ENCODE assay signal across 10 mouse cellular contexts in genomic region chr9:58369644-58370043, GRCm38 (mm10). TPM values are rescaled to one million over a fixed set of nuclear protein-coding genes. Genes with fewer than 3 reads are reported as not detected.
DNase-seq lines count a peak whose midpoint lies in the region; ATAC-seq and TF ChIP-seq lines count a peak whose summit lies in the region.
"Had no signal": no experiment of that assay in that cellular context is flagged by ENCODE, and none has a peak within 500 bp of the region (broad histone marks: within the 10 kb centered on the region; RNA-seq: fewer than 3 reads in every experiment).

No protein-coding gene starts in this region.

- H3K4me3 ChIP-seq in forebrain, postnatal 0 days (ENCODE audit: low read depth, low read length) = no peak overlapping the region
- no peak overlapping the region for H3K4me3 ChIP-seq in forebrain, embryonic 13.5 days
- H3K4me3 ChIP-seq in midbrain, embryonic 14.5 days (replicated peaks; ENCODE audit: low read depth, low read length) = no peak overlapping the region
- H3K4me3 ChIP-seq in midbrain, embryonic 13.5 days (replicated peaks) = no peak overlapping the region
- no peak overlapping the region for H3K4me3 ChIP-seq in heart, postnatal 0 days (ENCODE audit: low read depth, low read length)

- no peaks in the 10 kb centered on the region for H3K27me3 ChIP-seq in forebrain, postnatal 0 days (ENCODE audit: insufficient read depth, low read length)
- H3K27me3 ChIP-seq in forebrain, embryonic 13.5 days = no peaks in the 10 kb centered on the region
- H3K27me3 ChIP-seq in midbrain, embryonic 14.5 days (ENCODE audit: control insufficient read depth, insufficient read depth, low read length) = no peaks in the 10 kb centered on the region
- no peaks in the 10 kb centered on the region for H3K27me3 ChIP-seq in midbrain, embryonic 13.5 days
- no peaks in the 10 kb centered on the region for H3K27me3 ChIP-seq in heart, postnatal 0 days (ENCODE audit: control insufficient read depth, insufficient read depth, low read length)

- H3K36me3 ChIP-seq in forebrain, postnatal 0 days (ENCODE audit: insufficient read depth) = no peaks in the 10 kb centered on the region
- H3K36me3 ChIP-seq in forebrain, embryonic 13.5 days (ENCODE audit: poor library complexity, severe bottlenecking) = no peaks in the 10 kb centered on the region
- no peaks in the 10 kb centered on the region for H3K36me3 ChIP-seq in midbrain, embryonic 14.5 days (ENCODE audit: control insufficient read depth, insufficient read depth, low read length)
- no peaks in the 10 kb centered on the region for H3K36me3 ChIP-seq in midbrain, embryonic 13.5 days
- no peaks in the 10 kb centered on the region for H3K36me3 ChIP-seq in heart, postnatal 0 days (replicated peaks; ENCODE audit: control insufficient read depth, insufficient read depth, low read length)

- WGBS in forebrain, postnatal 0 days = 47% methylated on average over 6 of the region's 6 CpGs
- WGBS in forebrain, embryonic 13.5 days = 49% methylated on average over 6 of the region's 6 CpGs
- WGBS in midbrain, embryonic 14.5 days = 55% methylated on average over 6 of the region's 6 CpGs
- 54% methylated on average over 6 of the region's 6 CpGs for whole genome bisulfite sequencing in midbrain, embryonic 13.5 days
- 35% methylated on average over 6 of the region's 6 CpGs for WGBS in heart, postnatal 0 days

- no peak for TF ChIP-seq EP300 in heart, postnatal 0 days (IDR thresholded peaks at IDR 0.05; ENCODE audit: low read depth)

- DNase-seq in forebrain, postnatal 0 days = peak; percentile 53
- peak; percentile 56 for DNase-seq in midbrain, embryonic 14.5 days
- DNase-seq in adrenal gland, postnatal 10 days = peak; percentile 44
- peak; percentile 27 for DNase-seq in heart, postnatal 0 days (ENCODE audit: low spot score)
- peak; percentile 58 for DNase-seq in lung, postnatal 14 days

- ATAC-seq in forebrain, postnatal 0 days = no peak
- ATAC-seq in forebrain, embryonic 13.5 days = no peak
- no peak for ATAC-seq in midbrain, embryonic 14.5 days (ENCODE audit: low FRiP score, low TSS enrichment)
- ATAC-seq in midbrain, embryonic 13.5 days = no peak
- ATAC-seq in heart, postnatal 0 days (ENCODE audit: insufficient read depth, low read depth) = no peak
- no peak for ATAC-seq in megakaryocyte, adult 5-6 weeks (ENCODE audit: poor library complexity, severe bottlenecking)

- no peak overlapping the region for H3K9ac ChIP-seq in forebrain, postnatal 0 days
- no peak overlapping the region for H3K9ac ChIP-seq in forebrain, embryonic 13.5 days
- no peak overlapping the region for H3K9ac ChIP-seq in midbrain, embryonic 14.5 days (replicated peaks; ENCODE audit: low read length)
- no peak overlapping the region for H3K9ac ChIP-seq in midbrain, embryonic 13.5 days (replicated peaks)
- no peak overlapping the region for H3K9ac ChIP-seq in heart, postnatal 0 days (replicated peaks; ENCODE audit: low read depth, low read length)

- no peak overlapping the region for H3K27ac ChIP-seq in forebrain, postnatal 0 days (ENCODE audit: low read depth, low read length)
- H3K27ac ChIP-seq in forebrain, embryonic 13.5 days = no peak overlapping the region
- no peak overlapping the region for H3K27ac ChIP-seq in midbrain, embryonic 14.5 days (replicated peaks; ENCODE audit: low read depth, low read length)
- H3K27ac ChIP-seq in midbrain, embryonic 13.5 days = no peak overlapping the region
- H3K27ac ChIP-seq in heart, postnatal 0 days (ENCODE audit: low read depth) = no peak overlapping the region

- peak; percentile 66 for TF ChIP-seq CTCF in forebrain, postnatal 0 days (IDR thresholded peaks at IDR 0.05; ENCODE audit: low read depth)
- peak; percentile 65 for TF ChIP-seq CTCF in heart, postnatal 0 days (IDR thresholded peaks at IDR 0.05; ENCODE audit: low read depth)

- no peaks in the 10 kb centered on the region for H3K9me3 ChIP-seq in forebrain, postnatal 0 days (ENCODE audit: low read length)
- no peaks in the 10 kb centered on the region for H3K9me3 ChIP-seq in forebrain, embryonic 13.5 days (replicated peaks)
- no peaks in the 10 kb centered on the region for H3K9me3 ChIP-seq in midbrain, embryonic 14.5 days (ENCODE audit: control insufficient read depth, low read length)
- no peaks in the 10 kb centered on the region for H3K9me3 ChIP-seq in midbrain, embryonic 13.5 days
- no peaks in the 10 kb centered on the region for H3K9me3 ChIP-seq in heart, postnatal 0 days (replicated peaks; ENCODE audit: control insufficient read depth, low read length)

- no peak overlapping the region for H3K4me2 ChIP-seq in forebrain, postnatal 0 days (ENCODE audit: low read depth)
- no peak overlapping the region for H3K4me2 ChIP-seq in forebrain, embryonic 13.5 days
- H3K4me2 ChIP-seq in midbrain, embryonic 14.5 days (ENCODE audit: low read length) = no peak overlapping the region
- H3K4me2 ChIP-seq in midbrain, embryonic 13.5 days (replicated peaks) = no peak overlapping the region
- H3K4me2 ChIP-seq in heart, postnatal 0 days (ENCODE audit: low read depth, low read length) = no peak overlapping the region

- H3K4me1 ChIP-seq in forebrain, postnatal 0 days (ENCODE audit: insufficient read depth) = peaks cover 11% of the 10 kb centered on the region
- peaks cover 13% of the 10 kb centered on the region; the same call in 1 of the 2 replicates for H3K4me1 ChIP-seq in forebrain, embryonic 13.5 days
- 0 out of 2 replicates have a peak, but pooled peaks cover 3% of the 10 kb centered on the region for H3K4me1 ChIP-seq in midbrain, embryonic 14.5 days (ENCODE audit: control insufficient read depth, insufficient read depth, low read length)
- peaks cover 6% of the 10 kb centered on the region for H3K4me1 ChIP-seq in midbrain, embryonic 13.5 days (replicated peaks)
- no peaks in the 10 kb centered on the region for H3K4me1 ChIP-seq in heart, postnatal 0 days (ENCODE audit: control insufficient read depth, insufficient read depth)

RNA-seq across cellular contexts. Expression of gene Tbc1d21, which starts 0.6 kb away (rescaled TPM):
- not detected in 2 replicates for total RNA-seq in forebrain, postnatal 0 days (2014; rRNA removed)
- not detected in 2 replicates for polyA plus RNA-seq in forebrain, postnatal 0 days (2015; fragmentation: Nextera tagmentation; extraction: Ambion mirVana)
- polyA plus RNA-seq in forebrain, embryonic 13.5 days (2015; fragmentation: Nextera tagmentation; extraction: Ambion mirVana) = not detected in 2 replicates
- polyA plus RNA-seq in midbrain, embryonic 14.5 days (2014; fragmentation: Nextera tagmentation; extraction: Ambion mirVana) = not detected in 2 replicates
- polyA plus RNA-seq in midbrain, embryonic 13.5 days (2015; fragmentation: Nextera tagmentation; extraction: Ambion mirVana) = not detected in 2 replicates
- not detected for total RNA-seq in adrenal gland, postnatal 10 days (2021)
- total RNA-seq in heart, postnatal 0 days (2014; rRNA removed; ENCODE audit: low replicate concordance) = not detected in 2 replicates
- polyA plus RNA-seq in heart, postnatal 0 days (2015; fragmentation: Nextera tagmentation; extraction: Ambion mirVana) = not detected in 2 replicates
- not detected in 2 replicates for total RNA-seq in megakaryocyte, adult 5-6 weeks (2015)
- total RNA-seq in megakaryocyte, adult 5-6 weeks (2017) = not detected in 2 replicates
- total RNA-seq: layer of hippocampus, adult 8-10 months had no signal
- polyA plus RNA-seq: neural tube, embryonic 14.5 days had no signal

RNA-seq across cellular contexts. Expression of gene Loxl1, which starts 56.7 kb away (rescaled TPM):
- total RNA-seq in forebrain, postnatal 0 days (2014; rRNA removed) = 6.0 and 9.4 TPM in 2 replicates
- polyA plus RNA-seq in forebrain, postnatal 0 days (2015; fragmentation: Nextera tagmentation; extraction: Ambion mirVana) = 8.0 and 9.6 TPM in 2 replicates
- polyA plus RNA-seq in forebrain, embryonic 13.5 days (2015; fragmentation: Nextera tagmentation; extraction: Ambion mirVana) = 5.0 and 5.8 TPM in 2 replicates
- polyA plus RNA-seq in midbrain, embryonic 14.5 days (2014; fragmentation: Nextera tagmentation; extraction: Ambion mirVana) = 2.7 and 5.6 TPM in 2 replicates
- polyA plus RNA-seq in midbrain, embryonic 13.5 days (2015; fragmentation: Nextera tagmentation; extraction: Ambion mirVana) = 3.9 and 4.8 TPM in 2 replicates
- total RNA-seq in adrenal gland, postnatal 10 days (2021) = 10 to 100 TPM; 49.1 to 49.2 TPM
- 44.1 and 61.7 TPM in 2 replicates for total RNA-seq in heart, postnatal 0 days (2014; rRNA removed; ENCODE audit: low replicate concordance)
- 39.2 and 40.7 TPM in 2 replicates for polyA plus RNA-seq in heart, postnatal 0 days (2015; fragmentation: Nextera tagmentation; extraction: Ambion mirVana)
- 0.05 and 0.11 TPM in 2 replicates for total RNA-seq in megakaryocyte, adult 5-6 weeks (2015)
- not detected in 2 replicates for total RNA-seq in megakaryocyte, adult 5-6 weeks (2017)
